Mouse (Mus musculus): ENCODE results near the gene Myrfl. TPM values are rescaled to one million over a fixed set of nuclear protein-coding genes. Genes with fewer than 3 reads are reported as not detected.

The Myrfl gene
- total and polyA plus RNA-seq, 2 experiments from 2014 or later: 0.04 TPM; not detected in 1

DNA sequence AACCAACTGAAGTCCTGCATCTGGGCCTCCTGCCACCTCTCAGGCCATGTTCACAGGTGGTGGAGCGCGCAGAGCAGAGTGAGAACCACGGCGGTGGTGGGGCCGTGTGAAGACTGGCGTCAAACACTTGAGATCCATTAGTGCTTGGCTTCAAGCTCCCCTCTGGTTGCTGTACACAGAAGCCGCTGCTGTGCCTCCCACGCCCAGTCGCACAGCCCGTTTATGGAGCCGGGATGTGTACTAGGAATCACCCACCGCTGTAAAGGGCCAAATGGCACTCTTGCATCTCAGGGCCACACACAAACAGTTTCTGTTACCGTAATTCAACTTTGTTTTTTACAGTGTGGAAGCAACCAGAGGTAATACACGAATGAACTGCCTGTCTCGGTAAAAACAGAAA lies 25.4 kb upstream of the Myrfl start:
- Histone ChIP-seq H3K27me3 (ENCODE audit: insufficient read depth, low read length) (no peaks in the 10 kb centered on the region), H3K9ac (replicated peaks; ENCODE audit: low read length) (no peak overlapping the region), H3K4me3 (ENCODE audit: low read length) (no peak overlapping the region), H3K27ac (no peak overlapping the region), H3K36me3 (ENCODE audit: insufficient read depth, low read length) (peaks cover 21% of the 10 kb centered on the region; the same call in 1 of the 2 replicates), H3K9me3 (ENCODE audit: low read length) (no peaks in the 10 kb centered on the region), H3K4me2 (ENCODE audit: low read depth, low read length) (no peak overlapping the region), H3K4me1 (ENCODE audit: insufficient read depth, low read length) (no peaks in the 10 kb centered on the region)
- WGBS: 89% methylated on average over 15 of the region's 15 CpGs
- TF ChIP-seq CTCF (IDR thresholded peaks at IDR 0.05; ENCODE audit: low read depth): no peak
- ATAC-seq: no peak
- DNase-seq (ENCODE audit: low spot score): no peak

- 92% methylated on average over 15 of the region's 15 CpGs for WGBS
- H3K4me2 ChIP-seq (ENCODE audit: low read depth, low read length): no peak overlapping the region
- no peak overlapping the region for H3K9ac ChIP-seq (replicated peaks; ENCODE audit: low read length)
- H3K27me3 ChIP-seq (ENCODE audit: insufficient read depth, low read length): no peaks in the 10 kb centered on the region
- H3K27ac ChIP-seq: no peak overlapping the region
- no peak overlapping the region for H3K4me3 ChIP-seq (ENCODE audit: low read length)
- ATAC-seq (no peak), DNase-seq (ENCODE audit: low spot score) (no peak)
- no peaks in the 10 kb centered on the region for H3K4me1 ChIP-seq (ENCODE audit: insufficient read depth, low read length)
- TF ChIP-seq CTCF (IDR thresholded peaks at IDR 0.05; ENCODE audit: low read depth): no peak
- no peaks in the 10 kb centered on the region for H3K9me3 ChIP-seq (ENCODE audit: low read length)
- peaks cover 21% of the 10 kb centered on the region; the same call in 1 of the 2 replicates for H3K36me3 ChIP-seq (ENCODE audit: insufficient read depth, low read length)
Observed at GRCm38 (mm10) chr10:116921416-116921815, 24.7 kb upstream of the Myrfl start.

DNA sequence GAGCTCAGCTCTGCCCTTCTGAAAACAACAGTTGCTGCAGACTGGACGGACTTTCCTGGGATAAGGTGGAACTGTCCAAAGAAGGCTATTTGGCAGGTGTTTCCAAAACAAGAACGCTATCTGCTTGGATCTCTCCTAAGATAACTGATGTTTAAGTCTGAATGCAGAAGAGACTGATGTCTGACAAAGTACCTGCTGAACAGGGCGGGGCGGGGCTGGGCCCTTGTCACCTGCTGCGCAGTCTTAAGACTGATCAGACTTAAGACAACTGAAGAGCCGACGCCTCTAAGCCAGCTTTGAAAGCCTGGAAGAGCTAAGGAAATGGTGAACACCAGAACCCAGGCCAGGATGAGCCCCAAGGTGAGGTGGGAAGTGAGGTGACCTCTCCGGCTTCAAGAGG lies 23.9 kb upstream of the Myrfl start:
- Histone ChIP-seq H3K4me3 (ENCODE audit: low read length) (no peak overlapping the region), H3K9ac (replicated peaks; ENCODE audit: low read length) (no peak overlapping the region), H3K27me3 (ENCODE audit: insufficient read depth, low read length) (no peaks in the 10 kb centered on the region), H3K4me2 (ENCODE audit: low read depth, low read length) (no peak overlapping the region), H3K27ac (no peak overlapping the region), H3K4me1 (ENCODE audit: insufficient read depth, low read length) (no peaks in the 10 kb centered on the region), H3K36me3 (ENCODE audit: insufficient read depth, low read length) (peaks cover 23% of the 10 kb centered on the region; the same call in 1 of the 2 replicates), H3K9me3 (ENCODE audit: low read length) (no peaks in the 10 kb centered on the region)
- no peak for TF ChIP-seq CTCF (IDR thresholded peaks at IDR 0.05; ENCODE audit: low read depth)
- no peak for ATAC-seq
- no peak for DNase-seq (ENCODE audit: low spot score)
- 90% methylated on average over 8 of the region's 8 CpGs for WGBS

DNA sequence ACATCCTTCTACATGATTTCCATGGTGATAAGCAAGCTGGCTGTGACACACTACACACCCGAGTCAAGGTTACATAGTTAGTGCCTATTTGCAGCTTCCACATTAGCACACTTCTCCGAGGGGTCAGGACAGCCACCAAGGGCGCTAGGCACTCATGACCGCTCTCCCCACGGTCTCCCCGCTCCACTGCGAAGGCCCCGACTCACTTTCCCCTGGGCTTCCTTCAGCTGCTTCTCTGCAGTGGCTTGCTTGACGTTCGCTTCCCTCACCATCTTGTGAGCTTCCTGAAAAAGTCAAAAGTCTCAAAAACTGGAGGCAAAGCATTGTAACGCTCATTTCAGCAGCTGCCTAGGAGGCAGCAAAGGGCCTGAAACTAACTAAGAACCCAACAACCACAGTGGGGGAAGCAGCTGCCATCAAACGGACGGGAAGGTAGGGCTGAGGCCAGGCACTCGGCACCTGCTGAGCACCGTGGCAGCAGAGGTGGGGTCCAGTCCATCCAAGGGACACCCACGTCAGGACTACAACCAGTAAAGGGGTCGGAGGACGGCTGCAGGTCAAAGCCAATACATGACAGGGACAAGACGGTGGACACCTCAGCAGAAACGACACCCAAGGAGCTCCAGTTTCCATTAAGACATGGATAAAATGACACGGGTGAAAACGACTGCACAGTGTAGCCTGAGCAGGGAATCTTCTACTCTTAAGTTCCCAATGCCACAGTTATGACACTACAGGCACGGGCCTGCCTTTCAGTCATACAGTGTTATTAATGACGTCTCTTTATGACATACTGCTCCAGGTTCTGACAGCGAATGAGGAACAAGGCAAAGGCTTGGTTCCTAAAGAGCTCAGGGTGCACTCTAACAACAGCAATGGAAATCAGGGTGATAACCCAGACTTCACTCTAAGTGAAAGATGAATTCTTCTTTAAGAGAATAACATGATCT lies 22.9 kb upstream of the Myrfl start:
- Histone ChIP-seq H3K4me1 (ENCODE audit: insufficient read depth, low read length) (no peaks in the 10 kb centered on the region), H3K4me2 (ENCODE audit: low read depth, low read length) (no peak overlapping the region), H3K9me3 (ENCODE audit: low read length) (no peaks in the 10 kb centered on the region), H3K9ac (replicated peaks; ENCODE audit: low read length) (no peak overlapping the region), H3K27ac (no peak overlapping the region), H3K27me3 (ENCODE audit: insufficient read depth, low read length) (no peaks in the 10 kb centered on the region), H3K4me3 (ENCODE audit: low read length) (no peak overlapping the region), H3K36me3 (ENCODE audit: insufficient read depth, low read length) (peaks cover 13% of the 10 kb centered on the region; the same call in 1 of the 2 replicates)
- 85% methylated on average over 25 of the region's 25 CpGs for WGBS
- TF ChIP-seq CTCF (IDR thresholded peaks at IDR 0.05; ENCODE audit: low read depth): no peak
- DNase-seq (ENCODE audit: low spot score) (no peak), ATAC-seq (no peak)

GRCm38 (mm10) chr10:116916581-116916980 lies 19.9 kb upstream of the Myrfl start:
- H3K27ac ChIP-seq: no peak overlapping the region
- TF ChIP-seq CTCF (IDR thresholded peaks at IDR 0.05; ENCODE audit: low read depth): no peak
- H3K4me2 ChIP-seq (ENCODE audit: low read depth, low read length): no peak overlapping the region
- WGBS: 86% methylated on average over 8 of the region's 8 CpGs
- H3K36me3 ChIP-seq (ENCODE audit: insufficient read depth, low read length): peaks cover 7% of the 10 kb centered on the region; the same call in 1 of the 2 replicates
- H3K27me3 ChIP-seq (ENCODE audit: insufficient read depth, low read length): no peaks in the 10 kb centered on the region
- no peaks in the 10 kb centered on the region for H3K9me3 ChIP-seq (ENCODE audit: low read length)
- H3K4me1 ChIP-seq (ENCODE audit: insufficient read depth, low read length): no peaks in the 10 kb centered on the region
- H3K9ac ChIP-seq (replicated peaks; ENCODE audit: low read length): no peak overlapping the region
- H3K4me3 ChIP-seq (ENCODE audit: low read length): no peak overlapping the region
- no peak for ATAC-seq
- no peak for DNase-seq (ENCODE audit: low spot score)

DNA sequence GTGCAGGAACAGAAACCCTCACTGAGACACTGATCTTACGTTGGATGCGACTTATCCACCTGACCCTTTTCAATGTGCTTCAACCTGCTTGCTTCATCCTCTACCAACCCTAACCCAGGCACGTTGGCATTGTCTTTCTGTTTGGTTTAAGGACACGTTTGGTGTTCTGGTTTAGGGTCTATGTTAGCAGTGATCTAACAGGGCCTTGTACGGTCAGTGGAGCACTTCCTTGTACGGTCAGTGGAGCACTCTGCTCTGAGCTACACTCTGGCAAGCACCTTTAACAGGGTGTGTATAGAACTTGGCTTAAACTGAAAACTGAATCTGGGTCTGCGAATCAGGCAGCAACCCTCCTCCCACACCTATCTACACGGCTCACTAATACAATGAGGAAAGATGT lies 18.6 kb upstream of the Myrfl start:
- no peaks in the 10 kb centered on the region for H3K4me1 ChIP-seq (ENCODE audit: insufficient read depth, low read length)
- H3K27me3 ChIP-seq (ENCODE audit: insufficient read depth, low read length): no peaks in the 10 kb centered on the region
- no peak for TF ChIP-seq CTCF (IDR thresholded peaks at IDR 0.05; ENCODE audit: low read depth)
- H3K4me2 ChIP-seq (ENCODE audit: low read depth, low read length): no peak overlapping the region
- peaks cover 9% of the 10 kb centered on the region; the same call in 1 of the 2 replicates for H3K36me3 ChIP-seq (ENCODE audit: insufficient read depth, low read length)
- no peak for DNase-seq (ENCODE audit: low spot score)
- ATAC-seq: no peak
- no peaks in the 10 kb centered on the region for H3K9me3 ChIP-seq (ENCODE audit: low read length)
- 96% methylated on average over 8 of the region's 8 CpGs for WGBS
- H3K4me3 ChIP-seq (ENCODE audit: low read length): no peak overlapping the region
- H3K9ac ChIP-seq (replicated peaks; ENCODE audit: low read length): no peak overlapping the region
- H3K27ac ChIP-seq: no peak overlapping the region

DNA sequence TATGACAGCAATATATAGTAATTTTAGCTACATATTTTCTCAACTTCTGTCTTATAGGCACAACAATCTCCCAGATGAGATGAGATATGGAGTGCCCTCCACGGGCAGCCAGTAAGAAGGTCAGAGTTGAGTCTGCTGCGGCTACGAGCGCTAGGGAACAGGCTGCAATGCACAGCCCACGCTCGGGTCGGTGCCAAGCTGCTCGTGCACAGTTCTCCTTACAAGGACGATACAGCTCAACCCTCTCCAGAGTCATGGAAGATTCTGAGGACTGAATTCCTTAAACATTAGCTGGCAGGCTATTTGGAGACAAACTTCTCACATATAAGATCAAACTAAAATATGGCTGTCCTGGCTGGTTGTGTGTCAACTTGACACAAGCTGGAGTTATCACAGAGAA lies 17.9 kb upstream of the Myrfl start:
- WGBS: 86% methylated on average over 9 of the region's 9 CpGs
- no peaks in the 10 kb centered on the region for H3K27me3 ChIP-seq (ENCODE audit: insufficient read depth, low read length)

More for the DNA sequence above, 17.9 kb upstream of the Myrfl start:
- Histone ChIP-seq H3K4me3 (ENCODE audit: low read length) (no peak overlapping the region), H3K9me3 (ENCODE audit: low read length) (no peaks in the 10 kb centered on the region), H3K4me1 (ENCODE audit: insufficient read depth, low read length) (no peaks in the 10 kb centered on the region), H3K27ac (no peak overlapping the region), H3K9ac (replicated peaks; ENCODE audit: low read length) (no peak overlapping the region), H3K36me3 (ENCODE audit: insufficient read depth, low read length) (peaks cover 16% of the 10 kb centered on the region; the same call in 1 of the 2 replicates), H3K4me2 (ENCODE audit: low read depth, low read length) (no peak overlapping the region)
- DNase-seq (ENCODE audit: low spot score) (no peak), ATAC-seq (no peak)
- TF ChIP-seq CTCF (IDR thresholded peaks at IDR 0.05; ENCODE audit: low read depth): no peak

Data from hindbrain, postnatal 0 days (tissue).